Mouse (Mus musculus): ENCODE measurements around the gene Gm44502. TPM values are rescaled to one million over a fixed set of nuclear protein-coding genes. Genes with fewer than 3 reads are reported as not detected.

Gene Gm44502
- total and polyA plus RNA-seq, 3 experiments: not detected

DNA sequence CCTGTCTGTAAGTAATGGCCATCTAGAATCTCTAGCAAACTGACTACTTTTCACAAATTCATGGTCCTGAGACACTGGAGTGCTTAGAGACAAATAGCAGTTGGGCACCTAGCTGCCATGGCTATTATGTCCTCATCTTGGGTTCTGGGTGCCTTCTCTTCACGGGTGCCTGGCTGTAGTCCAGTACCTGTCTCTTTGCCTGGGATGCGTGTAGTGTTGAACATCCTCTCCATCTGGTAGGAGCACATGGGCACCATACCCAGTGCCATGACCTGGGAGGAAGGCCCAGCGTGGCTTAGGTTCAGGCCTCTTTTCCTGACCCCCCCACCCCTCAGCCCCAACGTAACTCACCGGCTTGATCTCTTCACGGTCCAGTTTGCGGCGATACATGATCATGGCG, 7.6 kb downstream of the Gm44502 start:
- no peak overlapping the region for H3K9ac ChIP-seq (ENCODE audit: control insufficient read depth, low read depth, low read length, poor library complexity, severe bottlenecking)
- TF ChIP-seq CHD1 (IDR thresholded peaks at IDR 0.05; ENCODE audit: low read depth, low read length): no peak
- TF ChIP-seq POLR2AphosphoS2 (IDR thresholded peaks at IDR 0.05; ENCODE audit: low read length): no peak
- no peak for TF ChIP-seq MXI1 (IDR thresholded peaks at IDR 0.05; ENCODE audit: low read depth, low read length)
- TF ChIP-seq RCOR1 (IDR thresholded peaks at IDR 0.05; ENCODE audit: low read depth, low read length): no peak
- no peak for TF ChIP-seq NELFE (IDR thresholded peaks at IDR 0.05; ENCODE audit: low read depth, low read length)
- no peak for TF ChIP-seq ELF1 (IDR thresholded peaks at IDR 0.05; ENCODE audit: low read depth, low read length)
- no peak for TF ChIP-seq USF2 (IDR thresholded peaks at IDR 0.05; ENCODE audit: borderline replicate concordance in 1 of 2, insufficient read depth in 1 of 2, low read depth in 1 of 2, low read length in 2 of 2)
- no peak for TF ChIP-seq NRF1 (IDR thresholded peaks at IDR 0.05; ENCODE audit: insufficient read depth, low read depth, low read length, poor library complexity, severe bottlenecking)
- no peak for TF ChIP-seq RAD21 (IDR thresholded peaks at IDR 0.05; ENCODE audit: low read depth, low read length)
- TF ChIP-seq GABPA (IDR thresholded peaks at IDR 0.05; ENCODE audit: low read depth, low read length): no peak
- no peak for TF ChIP-seq CHD2 (IDR thresholded peaks at IDR 0.05; ENCODE audit: low read length)
- no peak for DNase-seq (ENCODE audit: low read depth, low spot score)
- no peaks in the 10 kb centered on the region for H3K9me3 ChIP-seq (replicated peaks; ENCODE audit: insufficient read depth, low read length)
- H3K4me1 ChIP-seq (ENCODE audit: control insufficient read depth in 1 of 2, insufficient read depth in 2 of 2, low read length in 2 of 2): no peaks in the 10 kb centered on the region
- H3K27ac ChIP-seq (ENCODE audit: control insufficient read depth, low read depth, low read length): no peak overlapping the region
- no peaks in the 10 kb centered on the region for H3K36me3 ChIP-seq (ENCODE audit: control insufficient read depth in 1 of 2, insufficient read depth in 2 of 2, low read length in 2 of 2)
- no peaks in the 10 kb centered on the region for H3K79me2 ChIP-seq (ENCODE audit: control insufficient read depth, insufficient read depth, low read length, poor library complexity)
- H3K27me3 ChIP-seq (ENCODE audit: control insufficient read depth in 1 of 2, insufficient read depth in 2 of 2, low read length in 2 of 2): no peaks in the 10 kb centered on the region
- H3K4me3 ChIP-seq (ENCODE audit: control insufficient read depth in 1 of 2, insufficient read depth in 1 of 2, low read depth in 2 of 2, low read length in 2 of 2): no peak overlapping the region

DNA sequence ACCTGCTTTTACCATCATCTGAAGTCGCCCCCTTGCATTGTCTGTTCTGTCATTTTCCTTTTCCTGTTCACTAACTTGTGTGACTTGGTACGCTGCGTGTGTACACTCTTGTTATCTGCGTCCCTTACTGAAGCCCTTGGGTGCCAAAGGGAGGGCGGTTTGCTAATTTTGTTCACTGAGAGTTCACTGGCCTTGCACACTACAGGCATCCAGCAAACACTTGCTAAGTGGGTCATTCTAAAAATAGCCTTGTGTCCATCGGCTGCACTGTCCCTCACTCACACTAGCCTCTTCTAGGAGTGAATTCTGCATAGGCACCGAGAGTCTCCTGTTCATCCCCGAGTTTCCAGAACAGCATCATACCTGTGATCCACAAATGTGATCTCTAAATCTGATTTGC, 14.2 kb downstream of the Gm44502 start:
- TF ChIP-seq BHLHE40 (IDR thresholded peaks at IDR 0.05; ENCODE audit: borderline replicate concordance, low read depth, low read length) (no peak), JUND (IDR thresholded peaks at IDR 0.05; ENCODE audit: low read depth, low read length) (no peak), MXI1 (IDR thresholded peaks at IDR 0.05; ENCODE audit: low read depth, low read length) (no peak), ETS1 (IDR thresholded peaks at IDR 0.05; ENCODE audit: low read depth, low read length) (no peak), CHD1 (IDR thresholded peaks at IDR 0.05; ENCODE audit: low read depth, low read length) (no peak), CHD2 (IDR thresholded peaks at IDR 0.05; ENCODE audit: low read length) (no peak), USF1 (IDR thresholded peaks at IDR 0.05; ENCODE audit: low read depth, low read length) (no peak), RAD21 (IDR thresholded peaks at IDR 0.05; ENCODE audit: low read depth, low read length) (no peak), ZKSCAN1 (IDR thresholded peaks at IDR 0.05; ENCODE audit: low read depth, low read length) (no peak), EP300 (IDR thresholded peaks at IDR 0.05; ENCODE audit: low read depth in 1 of 2, low read length in 2 of 2) (no peak)
- no peaks in the 10 kb centered on the region for H3K9me3 ChIP-seq (replicated peaks; ENCODE audit: insufficient read depth, low read length)
- H3K79me2 ChIP-seq (ENCODE audit: control insufficient read depth, insufficient read depth, low read length, poor library complexity): no peaks in the 10 kb centered on the region
- no peak for DNase-seq (ENCODE audit: low read depth, low spot score)
- no peak overlapping the region for H3K27ac ChIP-seq (ENCODE audit: control insufficient read depth, low read depth, low read length)
- no peaks in the 10 kb centered on the region for H3K36me3 ChIP-seq (ENCODE audit: control insufficient read depth in 1 of 2, insufficient read depth in 2 of 2, low read length in 2 of 2)
- H3K9ac ChIP-seq (ENCODE audit: control insufficient read depth, low read depth, low read length, poor library complexity, severe bottlenecking): no peak overlapping the region
- H3K27me3 ChIP-seq (ENCODE audit: control insufficient read depth in 1 of 2, insufficient read depth in 2 of 2, low read length in 2 of 2): no peaks in the 10 kb centered on the region
- H3K4me3 ChIP-seq (ENCODE audit: control insufficient read depth in 1 of 2, insufficient read depth in 1 of 2, low read depth in 2 of 2, low read length in 2 of 2): no peak overlapping the region
- H3K4me1 ChIP-seq (ENCODE audit: control insufficient read depth in 1 of 2, insufficient read depth in 2 of 2, low read length in 2 of 2): no peaks in the 10 kb centered on the region
